Mouse (Mus musculus) limb, embryonic 12.5 days (tissue): ENCODE data around the gene Arhgef40. TPM values are rescaled to one million over a fixed set of nuclear protein-coding genes. Genes with fewer than 3 reads are reported as not detected.
"Not testable (repeated sequence)": the region's sequence is repeated elsewhere in the genome, so short reads cannot be mapped to it uniquely, and the experiment has no call there.

Experiments
- ATAC-seq: fragments of 200-750 bp; cut with Nextera tagmentation; 2 replicates; pipeline ENCODE4 v1.8.0; 2017; ENCODE audit warnings: low read depth, moderate TSS enrichment; ENCODE audit not compliant: insufficient number of reproducible peaks, insufficient read depth, low FRiP score, low TSS enrichment
- H3K27ac ChIP-seq: fragments of 300-500 bp; sonication (generic); 2 replicates; pipeline ENCODE4 v1.5.1; 2016; ENCODE audit warnings: mild to moderate bottlenecking, moderate library complexity
- H3K27me3 ChIP-seq: fragments of 300-500 bp; sonication (generic); 2 replicates; pipeline ENCODE4 v1.6.1; 2016; ENCODE audit warnings: mild to moderate bottlenecking, moderate library complexity
- H3K36me3 ChIP-seq: fragments of 300-500 bp; sonication (generic); 2 replicates; pipeline ENCODE4 v1.6.1; 2016; ENCODE audit warnings: mild to moderate bottlenecking, moderate library complexity
- H3K4me1 ChIP-seq: fragments of 300-500 bp; sonication (generic); replicated peaks from 2 replicates; pipeline ENCODE4 v1.6.1; 2016
- H3K4me2 ChIP-seq: fragments of 300-500 bp; sonication (generic); 2 replicates; pipeline ENCODE4 v1.6.1; 2016; ENCODE audit warnings: mild to moderate bottlenecking, moderate library complexity
- H3K4me3 ChIP-seq: fragments of 300-500 bp; sonication (generic); replicated peaks from 2 replicates; pipeline ENCODE4 v1.5.1; 2016; ENCODE audit warnings: mild to moderate bottlenecking
- H3K9ac ChIP-seq: fragments of 300-500 bp; sonication (generic); replicated peaks from 2 replicates; pipeline ENCODE4 v1.6.1; 2016; ENCODE audit warnings: mild to moderate bottlenecking, moderate library complexity
- H3K9me3 ChIP-seq: fragments of 300-500 bp; sonication (generic); 2 replicates; pipeline ENCODE4 v1.6.1; 2016; ENCODE audit warnings: mild to moderate bottlenecking, moderate library complexity
- WGBS: fragments of 180-500 bp; shearing (Covaris S2); methylation state at CpG from one replicate; pipeline ENCODE4 v1.1.7; 2016; 5-methylcytosine and 5-hydroxymethylcytosine counted together
- polyA plus RNA-seq: library from polyadenylated mRNA; unstranded; fragments of >200 nt; fragmentation: Nextera tagmentation; extraction: Ambion mirVana; gene quantifications from 2 replicates; pipeline ENCODE4 v1.2.1, GENCODE M21; 2016

Arhgef40 gene
- polyA plus RNA-seq, 1 experiment from 2014 or later: 253 TPM

DNA sequence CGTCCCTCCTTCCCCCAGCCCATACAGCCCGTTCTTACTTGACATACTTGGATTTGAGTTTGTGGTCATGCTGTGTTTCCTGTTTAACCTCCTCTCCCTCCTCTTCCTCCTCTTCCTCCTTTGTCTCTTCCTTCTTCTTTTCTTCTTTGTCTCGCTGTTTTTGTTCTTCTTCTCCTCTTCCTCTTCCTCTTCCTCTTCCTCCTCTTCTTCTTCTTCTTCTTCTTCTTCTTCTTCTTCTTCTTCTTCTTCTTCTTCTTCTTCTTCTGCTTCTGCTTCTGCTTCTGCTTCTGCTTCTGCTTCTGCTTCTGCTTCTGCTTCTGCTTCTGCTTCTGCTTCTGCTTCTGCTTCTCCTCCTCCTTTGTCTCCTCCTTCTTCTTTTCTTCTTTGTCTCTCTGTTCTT lies 57.8 kb downstream of the Arhgef40 start, which contains the start of gene Olfr221:
TSS of gene Olfr221 (minus strand) at position 101 of the 400 bp plus-strand sequence.
- WGBS: 55% methylated on average over 3 of the region's 3 CpGs
- not testable (repeated sequence) for H3K36me3 ChIP-seq, H3K27me3 ChIP-seq, H3K4me3 ChIP-seq, ATAC-seq, H3K4me2 ChIP-seq, H3K9ac ChIP-seq, H3K27ac ChIP-seq, H3K9me3 ChIP-seq, H3K4me1 ChIP-seq

DNA sequence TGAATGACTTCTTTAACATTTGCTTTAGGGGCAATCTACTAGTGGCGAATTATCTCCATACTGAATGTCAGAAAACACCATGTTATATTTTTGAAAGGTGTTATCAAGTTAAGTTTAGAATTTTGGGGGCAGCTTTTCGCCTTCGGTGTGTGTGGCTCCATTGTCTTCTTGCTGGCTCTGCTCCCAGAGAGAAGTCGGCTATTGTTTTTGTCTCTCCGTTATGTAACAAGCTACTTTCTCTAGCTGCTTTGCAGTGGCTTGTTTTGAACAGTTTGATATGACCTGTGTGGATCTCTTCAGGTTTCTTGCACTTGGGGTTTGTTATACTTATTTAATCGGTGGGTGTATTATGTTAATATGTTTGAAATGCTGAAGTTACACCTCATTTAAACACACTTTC lies 58.9 kb downstream of the Arhgef40 start:
- Histone ChIP-seq H3K9ac (no peak overlapping the region), H3K9me3 (no peaks in the 10 kb centered on the region), H3K4me3 (no peak overlapping the region), H3K4me1 (0 out of 2 replicates have a peak, but pooled peaks cover 3% of the 10 kb centered on the region), H3K36me3 (no peaks in the 10 kb centered on the region), H3K27me3 (no peaks in the 10 kb centered on the region), H3K27ac (no peak overlapping the region), H3K4me2 (no peak overlapping the region)
- WGBS: 84% methylated on average over 6 of the region's 6 CpGs
- ATAC-seq: no peak

DNA sequence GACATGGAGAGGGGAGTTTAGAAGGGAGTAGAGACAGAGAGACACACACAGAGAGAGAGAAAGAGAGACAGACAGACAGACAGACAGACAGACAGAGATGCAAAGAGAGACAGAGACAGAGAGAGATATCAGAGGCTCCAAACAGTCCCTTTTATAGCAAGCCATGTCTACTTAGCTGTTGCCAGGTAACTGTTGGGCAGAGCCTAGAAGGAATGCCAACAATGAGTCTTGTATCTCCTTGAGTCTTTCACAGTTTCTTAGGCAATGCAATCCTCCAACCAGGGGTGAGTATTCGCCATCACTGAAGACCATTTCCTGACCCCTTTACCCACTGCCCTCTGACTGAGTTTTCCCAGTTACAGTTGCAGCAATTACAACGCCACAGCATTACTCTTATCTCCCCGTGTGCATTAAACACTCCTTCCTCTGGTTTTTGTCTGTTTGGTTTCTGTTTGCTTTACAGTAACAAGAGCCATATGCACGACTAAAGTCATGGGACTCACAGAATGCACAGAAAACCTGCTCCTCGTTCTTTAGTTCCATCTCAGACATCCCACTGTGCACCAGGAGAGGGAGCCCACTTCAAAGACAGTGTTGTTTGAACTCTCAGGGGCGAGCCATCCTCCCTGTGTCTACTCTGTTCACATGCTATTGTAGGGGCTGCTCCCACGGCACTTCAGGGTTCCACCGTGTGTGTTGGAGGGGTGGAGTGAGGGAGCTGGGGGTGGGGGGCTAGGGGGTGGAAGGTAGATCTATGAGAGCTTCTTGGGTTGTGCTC lies 60.6 kb downstream of the Arhgef40 start:
- no peak overlapping the region for H3K9ac ChIP-seq
- no peak overlapping the region for H3K4me2 ChIP-seq
- no peak overlapping the region for H3K27ac ChIP-seq
- H3K4me1 ChIP-seq: 0 out of 2 replicates have a peak, but pooled peaks cover 3% of the 10 kb centered on the region
- H3K36me3 ChIP-seq: no peaks in the 10 kb centered on the region
- H3K27me3 ChIP-seq: no peaks in the 10 kb centered on the region
- no peak overlapping the region for H3K4me3 ChIP-seq
- WGBS: 10% methylated on average over 8 of the region's 8 CpGs
- H3K9me3 ChIP-seq: no peaks in the 10 kb centered on the region
- ATAC-seq: no peak

DNA sequence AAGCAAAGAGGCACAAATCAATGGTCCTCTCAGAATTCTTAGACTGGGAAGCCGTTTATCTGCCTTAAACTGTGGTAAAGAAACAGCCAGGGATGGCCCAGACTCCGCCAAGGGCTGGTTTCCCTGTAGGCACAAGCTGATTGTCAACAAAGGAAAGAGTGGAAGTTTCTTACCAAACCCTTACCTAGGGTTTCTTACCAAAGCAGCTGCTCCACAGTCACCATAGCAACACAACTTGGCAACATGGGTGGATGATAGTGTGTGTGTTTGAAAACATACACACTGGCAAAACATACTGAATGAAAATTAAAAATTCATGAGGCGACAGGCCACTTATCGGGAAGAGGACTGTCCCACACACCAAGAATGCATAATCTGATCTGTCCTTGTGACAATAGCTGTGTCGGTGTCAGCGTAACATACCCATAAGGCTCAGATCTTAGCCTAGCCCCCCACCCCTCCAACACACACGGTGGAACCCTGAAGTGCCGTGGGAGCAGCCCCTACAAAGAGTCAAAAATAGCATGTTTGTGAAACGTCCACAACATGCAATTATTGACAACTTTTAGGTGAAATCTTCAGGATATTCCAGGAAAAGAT lies 61.5 kb downstream of the Arhgef40 start:
- H3K4me1 ChIP-seq: 0 out of 2 replicates have a peak, but pooled peaks cover 3% of the 10 kb centered on the region
- no peak for ATAC-seq
- no peak overlapping the region for H3K4me2 ChIP-seq

DNA sequence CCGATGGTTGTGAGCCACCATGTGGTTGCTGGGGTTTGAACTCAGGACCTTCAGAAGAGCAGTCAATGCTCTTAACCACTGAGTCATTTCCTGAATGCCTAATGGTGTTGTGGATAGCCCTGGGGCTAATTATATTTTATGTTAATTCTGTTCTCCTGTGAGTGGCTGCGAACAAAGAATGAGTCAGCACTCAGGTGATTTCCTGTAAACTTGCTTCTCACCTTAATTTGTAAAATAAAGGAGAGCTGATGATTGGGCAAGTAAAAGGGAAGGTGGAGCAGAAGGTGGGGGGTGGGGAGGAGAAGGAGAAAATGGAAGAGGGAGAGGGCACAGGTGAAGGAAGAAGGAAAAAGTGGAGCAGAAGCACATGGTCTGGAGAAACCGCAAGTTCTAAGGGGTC lies 68.2 kb downstream of the Arhgef40 start:
- ATAC-seq, H3K27me3 ChIP-seq, H3K9ac ChIP-seq, H3K4me1 ChIP-seq, H3K4me2 ChIP-seq, H3K9me3 ChIP-seq, H3K27ac ChIP-seq, H3K36me3 ChIP-seq, H3K4me3 ChIP-seq: not testable (repeated sequence)
- WGBS: 89% methylated on average over 3 of the region's 3 CpGs

More for the DNA sequence above, 61.5 kb downstream of the Arhgef40 start:
- Histone ChIP-seq H3K27ac (no peak overlapping the region), H3K36me3 (no peaks in the 10 kb centered on the region), H3K9ac (no peak overlapping the region), H3K9me3 (no peaks in the 10 kb centered on the region), H3K4me3 (no peak overlapping the region), H3K27me3 (no peaks in the 10 kb centered on the region)
- 82% methylated on average over 9 of the region's 9 CpGs for WGBS

Other genes starting within 250 kb of the Arhgef40 start
- gene Ang4, start 211.1 kb upstream of the Arhgef40 start, polyA plus RNA-seq: not detected in 2 replicates
- gene AY358078, start 184.7 kb upstream of the Arhgef40 start, polyA plus RNA-seq: not detected in 2 replicates
- not detected in 2 replicates for gene Ear6, start 131.0 kb upstream of the Arhgef40 start, polyA plus RNA-seq
- gene Mettl17, start 99.9 kb upstream of the Arhgef40 start, polyA plus RNA-seq: 59.9 and 64.0 TPM in 2 replicates
- 0.48 and 0.74 TPM in 2 replicates for gene Slc39a2, start 91.8 kb upstream of the Arhgef40 start, polyA plus RNA-seq
- gene Ndrg2, start 70.6 kb upstream of the Arhgef40 start, polyA plus RNA-seq: 35.4 and 35.7 TPM in 2 replicates
- not detected in 2 replicates for gene Tppp2, start 66.3 kb upstream of the Arhgef40 start, polyA plus RNA-seq
- not detected in 2 replicates for gene Rnase13, start 61.9 kb upstream of the Arhgef40 start, polyA plus RNA-seq
- gene Tmem253, start 30.9 kb downstream of the Arhgef40 start, polyA plus RNA-seq: 1.00 and 1.2 TPM in 2 replicates
- 51.7 and 60.9 TPM in 2 replicates for gene Zfp219, start 36.0 kb downstream of the Arhgef40 start, polyA plus RNA-seq
- gene Olfr221, start 57.7 kb downstream of the Arhgef40 start, polyA plus RNA-seq: not detected in 2 replicates
- gene Hnrnpc, start 119.3 kb downstream of the Arhgef40 start, polyA plus RNA-seq: 852 and 869 TPM in 2 replicates
- gene Rpgrip1, start 126.0 kb downstream of the Arhgef40 start, polyA plus RNA-seq: 72.7 and 84.1 TPM in 2 replicates
- gene Supt16, start 212.7 kb downstream of the Arhgef40 start, polyA plus RNA-seq: 83.2 and 84.7 TPM in 2 replicates